Mouse (Mus musculus) monocyte, adult 5-6 weeks (primary cell): ENCODE data around the gene Fli1. TPM values are rescaled to one million over a fixed set of nuclear protein-coding genes. Genes with fewer than 3 reads are reported as not detected.

Source experiments
- ATAC-seq: fragments of 153-309, 156-312 bp; replicated peaks from 2 replicates; pipeline ENCODE4 v1.8.0; 2017; ENCODE audit warnings: mild to moderate bottlenecking; ENCODE audit not compliant: low TSS enrichment, insufficient number of reproducible peaks, severe bottlenecking, poor library complexity, low FRiP score
- total RNA-seq: library from RNA; stranded (forward); fragments of 200-1000, 200-491, 200-594 nt; gene quantifications from 3 replicates; pipeline ENCODE4 v1.2.3, GENCODE M21; 2017

The Fli1 gene
- total RNA-seq, 1 experiment from 2014 or later, result 94.4 TPM

DNA sequence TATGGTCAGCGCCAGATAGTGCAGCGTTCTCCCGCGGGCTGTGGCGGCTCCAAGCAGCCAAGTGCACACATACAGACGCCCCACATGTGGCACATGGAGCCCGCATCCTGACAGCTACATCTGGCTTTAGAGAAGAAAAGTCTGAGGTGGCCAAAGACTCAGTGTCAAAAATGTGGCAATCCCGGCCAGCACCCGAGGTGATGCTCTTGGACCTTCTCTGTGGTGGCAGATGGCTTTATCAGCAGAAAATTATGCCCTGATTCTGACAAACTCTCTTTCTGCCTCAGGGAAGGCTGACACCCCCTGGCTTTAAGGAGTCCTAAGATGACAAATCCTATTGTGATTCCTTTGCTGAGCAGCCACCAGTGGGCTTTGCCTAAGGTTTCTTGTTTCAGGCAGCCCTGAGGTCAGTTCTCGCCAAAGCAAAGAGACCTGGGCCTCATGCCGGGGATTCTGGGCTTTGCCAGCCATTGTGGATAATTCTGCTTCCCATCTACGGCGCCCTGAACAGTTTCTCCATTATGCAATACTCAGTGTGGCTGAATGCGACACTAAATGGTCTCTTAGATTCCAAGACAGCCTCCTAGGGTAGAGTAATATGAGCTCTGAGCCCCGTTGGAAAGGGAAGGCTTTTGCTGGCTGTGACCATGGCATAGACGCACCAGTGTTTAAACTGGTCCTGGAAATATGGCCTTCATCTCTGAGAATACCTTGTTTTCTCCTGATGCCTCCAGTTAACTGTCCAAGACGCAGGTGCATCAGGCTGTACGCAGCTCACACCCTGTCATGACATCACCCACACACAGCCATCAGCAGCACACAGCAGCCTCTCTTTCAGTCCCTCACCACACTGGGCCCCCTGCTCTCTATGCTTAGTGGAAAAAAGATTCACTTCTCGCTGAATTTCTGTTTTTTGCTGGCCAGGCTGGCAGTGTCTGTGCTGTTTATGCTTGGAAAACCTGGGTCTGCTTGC is 108.1 kb downstream of the Fli1 start:
- ATAC-seq, result 0 out of 2 replicates have a peak, but pooled peaks have one; percentile 14

DNA sequence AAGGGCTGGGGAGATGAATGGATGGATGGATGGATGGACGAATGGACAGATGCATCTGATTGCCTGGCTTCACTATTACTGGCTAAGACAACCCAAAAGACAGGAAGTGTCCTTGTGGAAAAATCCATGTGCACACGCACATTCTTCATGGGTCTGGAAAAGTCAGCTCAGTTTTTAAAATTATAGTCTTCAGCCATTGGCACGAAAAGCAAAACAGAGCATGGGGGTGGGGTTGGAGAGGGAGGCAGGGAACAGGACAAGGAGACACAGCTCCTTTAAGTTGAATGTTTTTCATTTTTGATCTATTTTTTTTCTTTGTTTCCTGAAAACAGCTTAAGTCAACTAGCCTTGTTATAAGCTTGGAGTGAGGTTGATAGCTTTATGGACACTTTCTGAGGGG is 111.6 kb downstream of the Fli1 start:
- ATAC-seq, result no peak

DNA sequence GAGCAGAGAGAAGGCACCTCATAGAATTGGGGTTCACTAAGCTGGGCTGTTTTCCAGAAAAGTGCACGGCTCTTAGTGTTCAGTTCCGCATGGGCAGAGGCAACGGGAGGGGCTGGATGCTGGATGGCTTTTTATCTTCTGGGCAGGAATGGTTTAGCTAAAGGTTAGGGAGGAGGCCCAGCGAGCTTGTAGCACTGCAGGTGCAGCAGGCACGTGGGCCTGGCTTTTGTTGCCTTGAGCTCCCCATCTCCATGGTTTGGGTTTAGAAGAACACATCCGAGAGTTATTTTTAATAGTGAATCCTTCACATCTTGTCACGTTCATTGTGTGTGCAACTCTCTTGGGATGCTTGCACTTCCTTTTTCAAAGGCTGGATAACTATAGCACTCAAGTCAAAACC is 117.3 kb downstream of the Fli1 start:
- ATAC-seq, result no peak

DNA sequence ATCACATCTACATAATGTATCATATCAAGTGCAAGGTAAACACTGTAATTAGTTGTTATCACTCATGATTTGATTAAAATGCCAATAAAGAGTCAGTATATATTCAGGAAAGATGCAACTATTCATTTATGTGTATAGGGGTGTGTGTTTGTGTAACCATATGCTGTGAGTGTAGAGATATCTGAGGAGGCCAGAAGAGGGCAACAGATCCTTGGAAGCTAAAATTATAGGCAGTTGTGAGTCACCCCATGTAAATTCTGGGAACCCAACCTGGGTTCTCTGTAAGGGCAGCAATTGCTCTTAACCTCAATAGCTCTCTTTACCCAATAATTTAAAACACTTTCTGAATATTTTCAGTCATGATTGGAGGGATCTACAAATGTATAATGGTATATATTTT is 122.0 kb downstream of the Fli1 start:
- ATAC-seq, result no peak

DNA sequence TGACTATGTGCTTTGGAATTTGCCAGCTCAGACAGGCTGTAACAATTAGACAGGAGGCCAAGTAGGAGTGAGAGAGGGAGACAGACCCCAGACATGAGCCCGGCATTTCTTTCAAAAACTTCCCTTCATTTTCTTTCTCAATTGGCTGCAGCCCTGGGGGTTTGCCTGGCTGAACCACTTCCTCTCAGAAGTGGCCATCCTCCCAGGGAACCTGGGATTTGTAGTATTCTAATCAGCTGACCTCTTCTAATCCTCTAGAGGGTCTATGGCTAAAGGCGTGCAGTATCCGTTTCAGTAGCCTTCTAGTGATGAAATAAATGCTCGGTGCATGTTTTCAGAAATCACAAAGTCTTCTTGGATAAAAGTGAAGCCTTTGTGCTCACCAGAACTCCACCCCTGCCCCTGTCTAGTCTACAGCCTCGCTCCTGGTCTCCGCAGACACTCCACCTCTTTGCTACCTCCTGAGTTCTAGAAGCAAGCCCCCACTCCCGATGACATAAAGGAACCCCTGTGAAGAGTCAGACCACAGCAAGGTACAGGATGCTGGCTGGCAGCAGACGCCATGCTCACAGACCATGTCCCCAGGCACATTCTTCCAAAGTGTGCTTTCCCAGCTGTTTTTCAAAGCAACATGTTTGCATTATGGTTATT is 125.1 kb downstream of the Fli1 start:
- no peak for ATAC-seq

DNA sequence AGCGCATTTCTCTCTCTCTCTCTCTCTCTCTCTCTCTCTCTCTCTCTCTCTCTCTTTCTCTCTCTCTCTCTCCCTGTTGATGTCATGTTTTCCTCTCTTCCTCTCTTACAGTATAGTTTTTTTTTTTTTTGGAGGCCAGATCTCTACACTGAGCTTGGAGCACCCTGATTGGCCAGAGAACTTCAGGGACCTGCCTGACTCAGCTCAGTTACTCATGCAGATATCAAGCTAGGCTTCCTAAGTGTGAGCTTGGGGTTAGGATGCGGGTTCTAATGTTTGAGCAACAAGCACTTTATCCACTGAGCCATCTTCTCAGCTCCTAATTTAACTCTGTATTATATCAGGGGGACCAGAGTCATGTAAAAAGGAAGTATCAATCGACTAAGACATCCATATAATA is 126.7 kb downstream of the Fli1 start:
- no peak for ATAC-seq

DNA sequence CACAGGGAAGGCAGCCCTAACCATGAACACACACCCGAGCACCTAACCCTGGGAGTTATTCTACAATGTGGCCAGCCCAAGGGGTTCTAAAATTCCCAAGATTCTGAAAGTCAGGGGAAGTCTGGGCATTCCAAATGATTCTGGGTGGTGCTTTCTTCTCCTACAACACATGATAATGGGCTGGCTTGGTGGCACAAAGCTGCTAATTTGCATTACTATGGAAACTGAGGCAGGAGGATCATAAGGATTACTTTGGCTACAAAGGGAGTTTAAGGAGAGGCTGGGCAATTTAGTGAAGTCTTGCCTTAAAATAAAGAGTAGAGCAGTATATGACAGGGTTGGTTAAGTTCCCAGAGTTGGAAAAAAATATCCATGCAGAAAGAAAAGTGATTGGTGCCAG is 127.7 kb downstream of the Fli1 start:
- ATAC-seq, result no peak

DNA sequence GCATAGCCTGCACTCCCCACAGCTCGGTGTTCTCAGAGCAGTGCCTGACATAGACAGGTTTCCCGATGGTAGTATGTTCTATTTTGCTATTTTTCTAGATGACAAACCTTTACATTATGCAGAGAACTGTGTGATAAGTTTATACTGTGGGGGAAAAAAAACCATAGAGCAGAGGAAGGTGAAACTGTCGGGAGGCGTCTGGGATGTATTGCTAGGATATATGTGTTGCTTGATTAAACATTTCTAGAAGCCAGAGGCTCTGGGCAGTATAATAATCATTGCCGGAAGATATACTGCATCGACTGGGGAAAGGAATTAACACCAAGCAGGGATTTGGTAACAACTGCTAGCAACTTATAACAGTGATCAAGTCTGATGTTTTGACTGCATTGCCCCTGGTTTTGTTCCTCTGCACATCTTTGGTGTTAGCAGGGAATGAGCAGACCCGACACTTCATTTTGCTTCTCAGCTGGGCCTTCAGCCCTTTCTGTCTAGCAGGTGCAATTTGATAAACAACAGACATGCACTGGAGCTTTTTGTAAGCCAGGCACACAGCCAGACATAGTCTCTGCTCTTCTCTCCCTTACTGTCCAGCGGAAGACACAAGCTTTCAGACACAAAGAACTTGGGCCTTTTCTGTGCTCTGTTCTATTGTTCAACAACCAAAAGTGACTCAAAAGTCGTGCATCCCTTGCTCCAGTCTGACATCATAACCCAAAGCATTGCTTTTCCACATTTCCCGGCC is 129.7 kb downstream of the Fli1 start:
- ATAC-seq, result no peak

DNA sequence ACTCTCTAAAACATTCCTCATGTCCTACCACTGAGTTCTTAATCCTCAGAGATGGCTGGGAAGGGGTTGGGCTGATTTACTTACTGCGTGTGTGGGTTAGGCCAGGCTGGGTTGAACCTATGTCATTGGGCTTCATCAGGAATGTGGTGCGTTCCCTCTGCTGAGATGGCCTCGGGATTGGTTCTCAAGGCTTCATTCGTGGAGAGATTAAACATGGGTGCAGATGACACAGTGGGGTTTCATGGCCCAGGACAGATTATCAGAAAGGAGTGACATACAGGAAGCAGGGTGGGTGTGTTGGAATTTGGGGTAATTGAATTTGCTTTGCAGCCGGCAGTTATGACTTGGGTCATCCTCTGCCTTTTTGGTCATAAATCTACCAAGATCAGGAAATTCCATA is 131.2 kb downstream of the Fli1 start:
- ATAC-seq, result no peak

DNA sequence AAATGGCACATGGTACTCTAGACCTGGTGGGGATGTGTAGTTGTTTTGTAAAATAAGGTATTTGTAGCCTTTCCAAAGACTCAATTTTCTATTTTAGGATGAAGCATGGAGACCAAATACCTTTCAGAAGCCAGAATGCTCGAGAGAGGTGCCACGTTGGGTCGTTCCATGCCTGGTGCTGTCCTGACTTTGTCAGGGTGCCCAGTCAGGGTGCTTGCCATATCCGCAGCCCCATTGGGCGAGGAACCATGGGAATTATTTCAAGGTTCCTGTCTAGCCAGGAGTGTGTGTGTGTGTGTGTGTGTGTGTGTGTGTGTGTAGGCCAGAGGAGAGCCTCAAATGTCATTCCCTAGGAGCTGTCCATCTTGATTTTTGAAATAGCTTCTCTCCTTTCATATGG is 132.0 kb downstream of the Fli1 start:
- no peak for ATAC-seq

DNA sequence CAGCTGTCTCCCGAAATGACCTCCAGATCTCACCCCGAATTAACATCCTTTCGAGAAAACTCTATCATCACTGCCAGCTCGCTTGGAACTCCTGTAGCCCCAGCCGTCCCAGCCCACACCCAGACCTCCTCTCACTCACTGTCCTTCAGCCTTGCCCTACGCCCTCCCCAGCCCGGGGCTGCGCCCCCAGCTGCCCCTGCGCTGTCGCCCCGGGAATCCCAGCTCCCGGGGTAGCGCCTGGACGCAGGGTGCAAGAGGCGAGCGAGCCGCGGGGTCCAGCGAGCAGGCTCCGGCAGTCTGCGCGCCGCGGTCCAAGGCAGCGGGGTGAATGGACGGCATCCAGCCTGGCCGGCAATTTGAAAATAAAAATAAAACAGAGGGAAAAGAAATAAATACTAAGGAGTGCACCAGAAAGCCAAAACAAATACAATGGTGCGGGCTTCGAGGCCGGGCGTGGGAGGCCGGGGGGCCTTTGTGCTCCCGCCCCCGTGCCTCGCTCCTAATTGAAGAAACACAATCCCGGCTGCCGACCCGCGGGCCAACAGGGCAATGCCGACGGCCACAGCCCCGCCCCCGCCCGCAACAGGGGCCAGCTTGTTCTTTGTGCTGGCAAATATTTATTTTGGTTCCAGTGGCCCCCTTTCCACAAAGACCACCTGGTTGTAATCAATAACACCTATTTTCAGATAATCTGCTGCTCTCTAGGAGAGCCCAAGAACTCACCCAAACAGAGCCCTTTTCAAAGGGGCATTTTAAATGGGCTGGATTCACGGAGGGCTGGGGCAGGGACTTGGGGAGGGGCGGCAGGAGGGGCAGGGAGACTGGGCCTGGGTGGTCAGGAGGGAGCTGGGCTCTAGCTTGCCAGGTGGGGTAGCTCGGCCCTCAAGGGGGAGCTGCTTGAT is 133.3 kb downstream of the Fli1 start:
- ATAC-seq, result no peak

DNA sequence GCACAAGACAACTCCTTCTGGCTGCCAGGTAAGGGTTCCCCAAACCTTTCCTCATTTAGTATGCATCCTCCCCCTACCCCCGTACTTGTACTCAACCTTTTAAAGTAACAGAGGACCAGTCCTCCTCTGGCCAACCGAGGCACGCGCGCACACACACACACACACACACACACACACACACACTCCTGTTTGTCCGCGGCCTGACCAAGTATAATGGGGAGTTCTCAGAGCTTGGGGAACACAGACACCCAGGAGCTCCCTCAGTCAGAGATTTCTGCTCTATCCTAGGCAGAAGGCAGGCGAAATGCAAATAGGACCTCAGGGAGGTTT is 134.0 kb downstream of the Fli1 start:
- ATAC-seq, result no peak

DNA sequence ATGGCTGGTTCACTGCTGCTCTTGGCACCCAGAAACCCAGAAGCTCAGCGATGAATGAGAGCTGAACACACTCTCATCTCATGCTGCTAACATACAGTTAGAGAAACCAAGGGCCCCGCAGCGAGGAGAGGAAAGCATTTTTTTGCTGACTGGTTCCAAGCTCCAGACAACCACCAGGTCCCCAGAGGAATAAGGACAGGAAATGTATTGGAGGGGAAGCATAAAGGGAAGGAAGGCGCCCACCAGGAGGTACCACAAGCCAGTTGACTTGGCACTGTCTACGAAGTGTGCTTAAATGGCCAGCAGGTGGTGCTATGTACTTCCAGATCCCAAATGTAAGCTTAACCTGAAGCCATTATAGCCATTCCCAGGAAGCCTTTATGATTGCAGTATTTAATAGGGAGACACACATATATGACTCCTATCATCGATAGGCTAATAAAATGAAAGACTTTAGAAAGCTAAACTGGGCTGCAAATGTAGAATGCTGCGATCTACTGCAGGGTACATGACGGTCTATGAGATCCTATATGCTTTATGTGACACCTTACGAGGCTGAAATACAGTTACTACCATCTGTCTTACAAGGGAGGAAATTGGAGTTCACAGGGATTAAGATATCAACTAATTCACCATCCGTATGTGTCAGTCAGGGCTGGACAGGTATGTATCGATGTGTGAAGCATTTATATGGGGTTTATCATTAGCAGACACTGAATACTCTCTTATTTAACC is 137.3 kb downstream of the Fli1 start:
- peak; percentile 51; the same call in 1 of the 2 replicates for ATAC-seq

DNA sequence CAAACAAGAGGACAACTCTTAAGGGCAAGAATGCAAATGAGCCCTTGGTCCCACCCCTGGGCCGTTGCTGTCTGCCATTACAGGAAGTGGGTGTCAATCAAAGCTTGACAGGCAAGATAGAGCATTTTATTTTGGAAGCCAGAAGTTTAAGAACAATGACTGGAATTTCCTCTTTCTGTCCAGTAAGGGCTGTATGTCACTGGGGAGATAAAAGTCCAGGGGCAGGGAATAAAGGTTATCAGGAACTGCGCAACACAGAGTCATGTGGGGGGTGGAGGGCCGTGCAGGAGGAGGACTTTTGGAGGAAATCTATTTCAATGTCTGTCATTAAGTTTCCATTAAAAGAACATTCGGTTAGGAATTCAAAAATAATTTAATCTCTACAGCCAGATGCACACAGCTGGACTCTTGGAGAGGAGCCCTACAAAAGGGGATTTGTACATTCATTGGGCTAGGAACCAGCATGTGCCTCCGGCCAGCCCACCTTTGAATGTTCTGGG is 141.9 kb downstream of the Fli1 start:
- ATAC-seq, result no peak

DNA sequence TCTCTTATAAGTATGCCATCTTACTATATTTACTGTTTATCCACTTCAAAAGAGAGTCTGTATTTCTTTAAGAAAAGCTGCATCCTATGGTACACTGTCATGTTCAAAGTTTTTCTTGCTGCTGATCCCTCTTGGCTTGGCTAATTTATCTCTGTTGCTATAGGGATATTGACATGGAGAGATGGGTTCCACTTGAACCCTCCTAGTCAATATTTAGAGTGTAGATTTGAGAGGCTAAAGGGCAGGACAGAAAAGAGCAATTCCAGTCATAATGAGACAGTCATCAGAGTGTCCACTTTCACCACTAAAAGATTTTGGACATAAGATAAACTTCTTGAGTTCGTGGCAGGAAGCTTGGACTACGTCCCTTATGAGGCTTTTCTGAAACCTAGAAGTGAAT is 142.4 kb downstream of the Fli1 start:
- ATAC-seq, result no peak

DNA sequence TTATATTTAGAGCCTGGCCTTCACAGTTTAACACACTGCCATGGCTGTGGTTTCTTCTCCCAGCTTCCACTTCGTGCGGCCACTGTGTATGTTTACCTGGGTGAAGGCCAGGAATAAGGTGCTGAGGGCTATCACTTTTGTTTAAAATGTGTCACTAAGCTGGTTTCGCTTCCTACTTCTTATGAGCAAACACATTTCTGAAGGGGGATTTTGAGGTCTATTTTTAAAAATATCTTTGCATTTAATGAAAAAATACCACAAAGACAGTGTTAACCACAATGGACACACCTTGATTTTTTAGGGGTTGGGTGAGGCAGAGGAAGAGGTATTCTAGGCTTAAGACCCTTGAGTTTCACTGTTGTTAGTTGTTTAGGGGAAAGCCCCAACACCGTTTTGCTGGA is 147.9 kb downstream of the Fli1 start:
- ATAC-seq, result no peak

DNA sequence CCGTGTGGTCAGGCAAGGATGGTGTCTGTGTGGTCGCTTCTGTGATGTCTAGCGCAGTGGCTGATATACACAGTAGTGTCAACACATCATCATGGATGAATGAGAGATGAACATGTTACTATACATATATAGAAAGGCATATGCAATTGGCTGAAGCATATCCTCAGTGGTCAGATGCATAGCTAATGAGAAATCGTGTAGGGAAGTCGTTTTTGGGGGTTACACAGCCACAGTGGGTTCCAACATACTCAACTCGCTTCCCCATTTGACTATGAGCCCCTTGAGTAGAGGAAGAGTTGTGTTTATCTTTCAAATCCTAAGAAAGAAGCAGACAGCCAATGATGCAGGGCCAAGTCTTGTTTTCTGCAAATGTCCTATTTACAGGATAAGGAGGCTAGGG is 149.9 kb downstream of the Fli1 start:
- no peak for ATAC-seq

DNA sequence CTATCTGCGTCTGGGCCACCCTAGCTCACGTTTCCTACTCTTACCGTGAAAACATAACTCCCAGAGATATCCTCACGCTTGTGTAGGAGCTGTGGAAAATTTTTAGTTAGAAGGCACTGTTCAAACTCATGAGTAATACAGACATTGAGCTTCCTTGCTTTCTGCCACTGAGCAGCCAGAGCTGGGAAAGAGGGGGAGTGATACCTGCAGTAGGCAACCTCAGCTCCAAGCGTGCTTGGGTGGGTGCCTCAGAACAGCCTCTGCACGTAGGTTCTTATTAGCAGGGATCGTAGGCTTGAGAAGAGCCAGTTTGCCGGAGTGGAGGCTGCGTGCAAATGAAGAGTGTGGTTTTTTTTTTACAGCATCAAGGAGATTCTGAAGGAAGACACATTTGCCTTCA is 151.0 kb downstream of the Fli1 start:
- no peak for ATAC-seq
